Mouse (Mus musculus) T-helper 1 cell (primary cell): Measurements from ENCODE around the gene Psmb6.

Experiments
- in situ Hi-C: fragments of 300-600 bp; cut with MboI, MseI; formaldehyde crosslinking; loops from one replicate; pipeline ENCODE4 v1.15.1; 2025; ENCODE audit warnings: high pct_unique_total_duplicates

Psmb6 gene

GRCm38 (mm10) chr11:70525184-70525678 is at the start of gene Psmb6:
TSS of gene Psmb6 (plus strand) at chr11:70525367.
- in situ Hi-C loops = no loop called here

GRCm38 (mm10) chr11:70485498-70485897 is 39.7 kb upstream of the Psmb6 start:
- in situ Hi-C loops = no loop called here

- in situ Hi-C loops = no loop called here
Observed at GRCm38 (mm10) chr11:70487816-70488215, 37.4 kb upstream of the Psmb6 start.

- in situ Hi-C loops = no loop called here
Observed at GRCm38 (mm10) chr11:70489138-70489537, 36.0 kb upstream of the Psmb6 start.

- in situ Hi-C loops = no loop called here
Observed at GRCm38 (mm10) chr11:70489684-70490083, 35.5 kb upstream of the Psmb6 start.

- in situ Hi-C loops = no loop called here
Observed at GRCm38 (mm10) chr11:70499566-70500475, 25.3 kb upstream of the Psmb6 start.

GRCm38 (mm10) chr11:70500476-70500812 is 24.7 kb upstream of the Psmb6 start:
- in situ Hi-C loops = no loop called here

- in situ Hi-C loops = no loop called here
Observed at GRCm38 (mm10) chr11:70502018-70502417, 23.1 kb upstream of the Psmb6 start.

- in situ Hi-C loops = loop anchor here (5.0 kb wide), 1 partner anchor 93 kb away; the partner anchor contains the start of gene Pelp1
Observed at GRCm38 (mm10) chr11:70504970-70505369, 20.2 kb upstream of the Psmb6 start, which contains the start of gene Tm4sf5. TSS of gene Tm4sf5 (plus strand) at chr11:70505244.

- in situ Hi-C loops = loop anchor here (5.0 kb wide), 1 partner anchor 94 kb away; the partner anchor contains the start of gene Pelp1
Observed at GRCm38 (mm10) chr11:70506385-70506784, 18.8 kb upstream of the Psmb6 start.

GRCm38 (mm10) chr11:70506962-70507515 is 18.1 kb upstream of the Psmb6 start:
- in situ Hi-C loops = loop anchor here (5.0 kb wide), 1 partner anchor 95 kb away; the partner anchor contains the start of gene Pelp1

- in situ Hi-C loops = loop anchor here (5.0 kb wide), 1 partner anchor 98 kb away; the partner anchor contains the start of gene Pelp1
Observed at GRCm38 (mm10) chr11:70509753-70510564, 15.2 kb upstream of the Psmb6 start.

- in situ Hi-C loops = no loop called here
Observed at GRCm38 (mm10) chr11:70511242-70511641, 13.9 kb upstream of the Psmb6 start.

- in situ Hi-C loops = no loop called here
Observed at GRCm38 (mm10) chr11:70511825-70512224, 13.3 kb upstream of the Psmb6 start.

GRCm38 (mm10) chr11:70512709-70513342 is 12.3 kb upstream of the Psmb6 start:
- in situ Hi-C loops = no loop called here

GRCm38 (mm10) chr11:70513520-70513919 is 11.6 kb upstream of the Psmb6 start:
- in situ Hi-C loops = no loop called here

GRCm38 (mm10) chr11:70514288-70514687 is 10.9 kb upstream of the Psmb6 start, which contains the start of gene Vmo1:
TSS of gene Vmo1 (minus strand) at chr11:70514616.
- in situ Hi-C loops = no loop called here

- in situ Hi-C loops = no loop called here
Observed at GRCm38 (mm10) chr11:70516352-70516751, 8.8 kb upstream of the Psmb6 start.

GRCm38 (mm10) chr11:70518436-70518835 is 6.7 kb upstream of the Psmb6 start:
- in situ Hi-C loops = no loop called here

- in situ Hi-C loops = no loop called here
Observed at GRCm38 (mm10) chr11:70518923-70519322, 6.2 kb upstream of the Psmb6 start, which contains the start of gene Gltpd2. TSS of gene Gltpd2 (plus strand) at chr11:70519196.
